Mouse (Mus musculus) cerebellum, postnatal 36 days (tissue): ENCODE data around the gene Krt28.

Experiments
- DNase-seq, 2 experiments: peaks; one replicate each; pipeline ENCODE4 v3.0.0; 2021 to 2022; ENCODE audit warnings: mixed read lengths in 2 of 2

Gene Krt28

GRCm38 (mm10) chr11:99374803-99375202 is at the start of gene Krt28:
Krt28 (minus strand) TSS chr11:99374903.
- DNase-seq, result no peak

GRCm38 (mm10) chr11:99422159-99422558 is 47.5 kb upstream of the Krt28 start, which contains the start of gene Krt12:
Krt12 (minus strand) TSS chr11:99422259.
- DNase-seq, result no peak

- DNase-seq, result no peak
Observed at GRCm38 (mm10) chr11:99420586-99420985, 45.9 kb upstream of the Krt28 start.

- DNase-seq, result no peak
Observed at GRCm38 (mm10) chr11:99417819-99418218, 43.1 kb upstream of the Krt28 start.

GRCm38 (mm10) chr11:99416902-99417301 is 42.2 kb upstream of the Krt28 start:
- DNase-seq, result no peak

GRCm38 (mm10) chr11:99414463-99415147 is 39.9 kb upstream of the Krt28 start:
- DNase-seq, result no peak

GRCm38 (mm10) chr11:99413247-99413646 is 38.5 kb upstream of the Krt28 start:
- DNase-seq, result no peak

GRCm38 (mm10) chr11:99406186-99406585 is 31.5 kb upstream of the Krt28 start:
- DNase-seq, result no peak

- no peak for DNase-seq
Observed at GRCm38 (mm10) chr11:99399956-99400549, 25.4 kb upstream of the Krt28 start.

GRCm38 (mm10) chr11:99398832-99399231 is 24.1 kb upstream of the Krt28 start:
- DNase-seq, result no peak

- DNase-seq, result no peak
Observed at GRCm38 (mm10) chr11:99398084-99398483, 23.4 kb upstream of the Krt28 start.

GRCm38 (mm10) chr11:99396661-99397060 is 22.0 kb upstream of the Krt28 start:
- no peak for DNase-seq

- DNase-seq, result no peak
Observed at GRCm38 (mm10) chr11:99396034-99396433, 21.3 kb upstream of the Krt28 start.

GRCm38 (mm10) chr11:99392492-99392891 is 17.8 kb upstream of the Krt28 start:
- no peak for DNase-seq

- DNase-seq, result peak in 1 of 2 experiments; percentile 22
Observed at GRCm38 (mm10) chr11:99391375-99391774, 16.7 kb upstream of the Krt28 start.

GRCm38 (mm10) chr11:99390866-99391265 is 16.2 kb upstream of the Krt28 start:
- DNase-seq, result peak in 1 of 2 experiments; percentile 22

GRCm38 (mm10) chr11:99389264-99389663 is 14.6 kb upstream of the Krt28 start, which contains the start of gene Krt10:
Krt10 (minus strand) TSS chr11:99389364.
- no peak for DNase-seq

GRCm38 (mm10) chr11:99388661-99389060 is 14.0 kb upstream of the Krt28 start:
- DNase-seq, result no peak

GRCm38 (mm10) chr11:99385813-99386721 is 11.4 kb upstream of the Krt28 start:
- DNase-seq, result peak; percentile 92 to 93

GRCm38 (mm10) chr11:99379568-99379967 is 4.9 kb upstream of the Krt28 start:
- DNase-seq, result peak; percentile 72 to 81

- peak; percentile 36 to 39 for DNase-seq
Observed at GRCm38 (mm10) chr11:99369853-99370451, 4.8 kb downstream of the Krt28 start.

- DNase-seq, result no peak
Observed at GRCm38 (mm10) chr11:99369229-99369628, 5.5 kb downstream of the Krt28 start.

- peak in 1 of 2 experiments; percentile 23 for DNase-seq
Observed at GRCm38 (mm10) chr11:99366791-99367190, 7.9 kb downstream of the Krt28 start.
